Mouse (Mus musculus) liver, adult 2 months (tissue): ENCODE measurements at regions not wholly inside any gene's neighbourhood (a gene's known extent, or its start where the extent isn't known, plus 50 kb on each side); places are given as distances from the start of the nearest gene placed in this dataset.

Experiments
- CTCF ChIP-seq: fragments of 200-500 bp; IDR thresholded peaks from 2 replicates; pipeline ENCODE4 v1.5.1; 2011; ENCODE audit warnings: low read depth, low read length, control low read depth
- POLR2A ChIP-seq: fragments of 200-500 bp; IDR thresholded peaks from 2 replicates; pipeline ENCODE4 v1.6.1; 2011; ENCODE audit warnings: low read length, control low read depth; ENCODE audit not compliant: insufficient read depth; ENCODE audit errors: extremely low read depth

DNA sequence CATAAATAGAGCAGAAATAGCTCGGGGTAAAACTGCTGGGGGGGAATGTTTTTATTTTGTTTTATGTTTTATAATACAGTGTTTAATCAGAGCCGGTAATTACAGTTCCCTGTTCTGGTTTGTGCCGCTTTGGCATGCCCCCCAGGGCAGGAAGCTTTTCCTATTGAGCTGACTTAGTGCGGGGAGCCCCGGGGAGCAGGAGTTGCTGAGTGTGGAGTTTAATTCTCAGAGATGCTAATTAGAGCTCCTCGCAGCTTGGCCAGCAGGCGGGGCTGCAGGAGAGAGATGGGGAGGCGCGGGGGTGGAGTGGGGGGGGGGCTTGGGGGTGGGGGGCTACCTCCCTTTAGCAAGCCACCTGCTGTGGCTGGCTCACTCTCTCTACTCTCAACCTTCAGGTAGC, 322.6 kb downstream of the Matn1 start:
- TF ChIP-seq CTCF (no peak), POLR2A (no peak)
